Mouse (Mus musculus) right cerebral cortex, postnatal 25 days (tissue): ENCODE data around the gene Zfp956.
"Not testable (repeated sequence)": the region's sequence is repeated elsewhere in the genome, so short reads cannot be mapped to it uniquely, and the experiment has no call there.

Experiments used
- DNase-seq: peaks from one replicate; pipeline ENCODE4 v3.0.0; 2022

The Zfp956 gene

GRCm38 (mm10) chr6:47953191-47953726 lies at the start of gene Zfp956:
Zfp956 (plus strand) TSS chr6:47953390.
- DNase-seq: peak; percentile 95

- no peak for DNase-seq
Measured at GRCm38 (mm10) chr6:47903587-47903986, 49.6 kb upstream of the Zfp956 start.

- DNase-seq: no peak
Measured at GRCm38 (mm10) chr6:47904361-47904760, 48.8 kb upstream of the Zfp956 start.

GRCm38 (mm10) chr6:47904917-47905695 lies 48.1 kb upstream of the Zfp956 start:
- DNase-seq: no peak

- DNase-seq: no peak
Measured at GRCm38 (mm10) chr6:47906326-47906725, 46.9 kb upstream of the Zfp956 start.

GRCm38 (mm10) chr6:47909007-47909406 lies 44.2 kb upstream of the Zfp956 start:
- no peak for DNase-seq

- DNase-seq: no peak
Measured at GRCm38 (mm10) chr6:47911650-47912049, 41.5 kb upstream of the Zfp956 start.

- no peak for DNase-seq
Measured at GRCm38 (mm10) chr6:47912991-47913390, 40.2 kb upstream of the Zfp956 start.

- no peak for DNase-seq
Measured at GRCm38 (mm10) chr6:47917051-47917450, 36.1 kb upstream of the Zfp956 start.

GRCm38 (mm10) chr6:47918768-47919274 lies 34.4 kb upstream of the Zfp956 start:
- no peak for DNase-seq

- DNase-seq: no peak
Measured at GRCm38 (mm10) chr6:47919646-47920446, 33.3 kb upstream of the Zfp956 start.

GRCm38 (mm10) chr6:47920447-47921340 lies 32.5 kb upstream of the Zfp956 start, which contains the start of gene Zfp212:
Zfp212 (plus strand) TSS chr6:47920476.
- peak; percentile 89 for DNase-seq

GRCm38 (mm10) chr6:47942461-47942860 lies 10.7 kb upstream of the Zfp956 start:
- DNase-seq: no peak

- DNase-seq: peak; percentile 53
Measured at GRCm38 (mm10) chr6:47943021-47943691, 10.0 kb upstream of the Zfp956 start.

- DNase-seq: no peak
Measured at GRCm38 (mm10) chr6:47943721-47944120, 9.5 kb upstream of the Zfp956 start.

GRCm38 (mm10) chr6:47947388-47947787 lies 5.8 kb upstream of the Zfp956 start:
- DNase-seq: no peak

- no peak for DNase-seq
Measured at GRCm38 (mm10) chr6:47954425-47954824, 1.2 kb downstream of the Zfp956 start.

- no peak for DNase-seq
Measured at GRCm38 (mm10) chr6:47957816-47958215, 4.6 kb downstream of the Zfp956 start.

GRCm38 (mm10) chr6:47960685-47961421 lies 7.7 kb downstream of the Zfp956 start:
- no peak for DNase-seq

GRCm38 (mm10) chr6:47963051-47963450 lies 9.9 kb downstream of the Zfp956 start:
- peak; percentile 16 for DNase-seq

GRCm38 (mm10) chr6:47968166-47968565 lies 15.0 kb downstream of the Zfp956 start:
- DNase-seq: not testable (repeated sequence)
